Mouse (Mus musculus) forebrain, embryonic 14.5 days (tissue): ENCODE data around the gene Clmn. TPM values are rescaled to one million over a fixed set of nuclear protein-coding genes. Genes with fewer than 3 reads are reported as not detected.

ENCODE experiments used
- ATAC-seq: fragments of 200-750 bp; cut with Nextera tagmentation; 2 replicates; pipeline ENCODE4 v1.8.0; 2017; ENCODE audit warnings: mild to moderate bottlenecking, moderate library complexity
- DNase-seq: peaks from one replicate; pipeline ENCODE4 v3.0.0-alpha.2; 2015; ENCODE audit warnings: low spot score
- H3K27ac ChIP-seq: fragments of 300-500 bp; sonication (generic); 2 replicates; pipeline ENCODE4 v1.5.1; 2014; ENCODE audit warnings: low read depth, mild to moderate bottlenecking, control low read depth, low read length, moderate library complexity
- H3K27me3 ChIP-seq: fragments of 300-500 bp; sonication (generic); replicated peaks from 2 replicates; pipeline ENCODE4 v1.6.1; 2014; ENCODE audit warnings: low read length, control low read depth, mixed read lengths; ENCODE audit not compliant: control insufficient read depth, insufficient read depth
- H3K36me3 ChIP-seq: fragments of 300-500 bp; sonication (generic); 2 replicates; pipeline ENCODE4 v1.6.1; 2014; ENCODE audit warnings: low read length, control low read depth; ENCODE audit not compliant: control insufficient read depth, insufficient read depth
- H3K4me1 ChIP-seq: fragments of 300-500 bp; sonication (generic); 2 replicates; pipeline ENCODE4 v1.6.1; 2014; ENCODE audit warnings: antibody characterized with exemption, low read length, control low read depth; ENCODE audit not compliant: control insufficient read depth, insufficient read depth
- H3K4me2 ChIP-seq: fragments of 300-500 bp; sonication (generic); 2 replicates; pipeline ENCODE4 v1.6.1; 2014; ENCODE audit warnings: mild to moderate bottlenecking, control low read depth, low read length
- H3K4me3 ChIP-seq: fragments of 300-500 bp; sonication (generic); 2 replicates; pipeline ENCODE4 v1.5.1; 2014; ENCODE audit warnings: low read depth, low read length, control low read depth
- H3K9ac ChIP-seq: fragments of 300-500 bp; sonication (generic); 2 replicates; pipeline ENCODE4 v1.6.1; 2014; ENCODE audit warnings: mild to moderate bottlenecking, low read length, control low read depth, moderate library complexity
- H3K9me3 ChIP-seq: fragments of 300-500 bp; sonication (generic); replicated peaks from 2 replicates; pipeline ENCODE4 v1.6.1; 2016; ENCODE audit warnings: low read length, control low read depth, mixed read lengths; ENCODE audit not compliant: control insufficient read depth
- WGBS: fragments of 180-500 bp; shearing (Covaris S2); extraction: QIAGEN DNeasy Blood & Tissue Kit; methylation state at CpG from one replicate; pipeline ENCODE4 v1.1.7; 2014; 5-methylcytosine and 5-hydroxymethylcytosine counted together
- polyA plus RNA-seq: library from polyadenylated mRNA; unstranded; fragments of >200 nt; fragmentation: Nextera tagmentation; extraction: Ambion mirVana; gene quantifications from 2 replicates; pipeline ENCODE4 v1.2.1, GENCODE M21; 2014

Gene Clmn
- polyA plus RNA-seq, 1 experiment from 2014 or later, result 0.33 TPM

- Histone ChIP-seq H3K27me3 (no peaks in the 10 kb centered on the region), H3K4me3 (no peak overlapping the region), H3K36me3 (no peaks in the 10 kb centered on the region), H3K9me3 (no peaks in the 10 kb centered on the region), H3K9ac (no peak overlapping the region), H3K27ac (no peak overlapping the region), H3K4me2 (no peak overlapping the region), H3K4me1 (no peaks in the 10 kb centered on the region)
- 77% methylated on average over 3 of the region's 3 CpGs for WGBS
- ATAC-seq, result no peak
- DNase-seq, result no peak
Measured at GRCm38 (mm10) chr12:104841256-104841655, 23.6 kb downstream of the Clmn start.

- H3K4me2 ChIP-seq, result no peak overlapping the region
- no peaks in the 10 kb centered on the region for H3K27me3 ChIP-seq
- no peaks in the 10 kb centered on the region for H3K4me1 ChIP-seq
- WGBS, result 57% methylated on average over 4 of the region's 4 CpGs
- ATAC-seq, result no peak
- no peak overlapping the region for H3K9ac ChIP-seq
- no peak for DNase-seq
- no peaks in the 10 kb centered on the region for H3K9me3 ChIP-seq
- no peak overlapping the region for H3K27ac ChIP-seq
- H3K4me3 ChIP-seq, result no peak overlapping the region
- H3K36me3 ChIP-seq, result no peaks in the 10 kb centered on the region
Measured at GRCm38 (mm10) chr12:104838987-104839386, 25.9 kb downstream of the Clmn start.

- DNase-seq (no peak), ATAC-seq (no peak)
- Histone ChIP-seq H3K4me1 (no peaks in the 10 kb centered on the region), H3K4me2 (no peak overlapping the region), H3K9me3 (no peaks in the 10 kb centered on the region), H3K27ac (no peak overlapping the region), H3K4me3 (no peak overlapping the region), H3K36me3 (no peaks in the 10 kb centered on the region), H3K9ac (no peak overlapping the region), H3K27me3 (no peaks in the 10 kb centered on the region)
Measured at GRCm38 (mm10) chr12:104838462-104838861, 26.4 kb downstream of the Clmn start.

- ATAC-seq, result no peak
- WGBS, result 75% methylated on average over 13 of the region's 13 CpGs
- Histone ChIP-seq H3K9ac (no peak overlapping the region), H3K36me3 (no peaks in the 10 kb centered on the region), H3K9me3 (no peaks in the 10 kb centered on the region), H3K4me2 (no peak overlapping the region), H3K4me1 (no peaks in the 10 kb centered on the region), H3K27ac (no peak overlapping the region; the same call in 1 of the 2 replicates), H3K4me3 (no peak overlapping the region), H3K27me3 (no peaks in the 10 kb centered on the region)
- DNase-seq, result no peak
Measured at GRCm38 (mm10) chr12:104837957-104838401, 26.9 kb downstream of the Clmn start.

- no peaks in the 10 kb centered on the region for H3K9me3 ChIP-seq
- no peak overlapping the region for H3K4me3 ChIP-seq
- no peaks in the 10 kb centered on the region for H3K4me1 ChIP-seq
- ATAC-seq (peak; percentile 34; the same call in 1 of the 2 replicates), DNase-seq (no peak)
- H3K9ac ChIP-seq, result no peak overlapping the region
- H3K36me3 ChIP-seq, result no peaks in the 10 kb centered on the region
- 69% methylated on average over 2 of the region's 2 CpGs for WGBS
- H3K27ac ChIP-seq, result no peak overlapping the region
- no peaks in the 10 kb centered on the region for H3K27me3 ChIP-seq
- no peak overlapping the region for H3K4me2 ChIP-seq
Measured at GRCm38 (mm10) chr12:104837111-104837837, 27.6 kb downstream of the Clmn start.

GRCm38 (mm10) chr12:104836230-104836629 lies 28.6 kb downstream of the Clmn start:
- Histone ChIP-seq H3K4me2 (no peak overlapping the region), H3K27ac (no peak overlapping the region), H3K27me3 (no peaks in the 10 kb centered on the region), H3K9ac (no peak overlapping the region), H3K9me3 (no peaks in the 10 kb centered on the region), H3K4me3 (no peak overlapping the region), H3K36me3 (no peaks in the 10 kb centered on the region), H3K4me1 (no peaks in the 10 kb centered on the region)
- ATAC-seq (no peak), DNase-seq (no peak)
- WGBS, result 97% methylated on average over 6 of the region's 6 CpGs

- H3K9ac ChIP-seq, result no peak overlapping the region
- 74% methylated on average over 19 of the region's 19 CpGs for WGBS
- no peak overlapping the region for H3K4me2 ChIP-seq
- no peaks in the 10 kb centered on the region for H3K9me3 ChIP-seq
- no peaks in the 10 kb centered on the region for H3K27me3 ChIP-seq
- H3K27ac ChIP-seq, result no peak overlapping the region
- DNase-seq, result no peak
- ATAC-seq, result no peak
- no peaks in the 10 kb centered on the region for H3K4me1 ChIP-seq
- no peaks in the 10 kb centered on the region for H3K36me3 ChIP-seq
- no peak overlapping the region for H3K4me3 ChIP-seq
Measured at GRCm38 (mm10) chr12:104835369-104836094, 29.3 kb downstream of the Clmn start.

GRCm38 (mm10) chr12:104834772-104835171 lies 30.1 kb downstream of the Clmn start:
- H3K27ac ChIP-seq, result no peak overlapping the region
- no peak overlapping the region for H3K9ac ChIP-seq
- no peak overlapping the region for H3K4me2 ChIP-seq
- no peak overlapping the region for H3K4me3 ChIP-seq
- H3K9me3 ChIP-seq, result no peaks in the 10 kb centered on the region
- DNase-seq (no peak), ATAC-seq (no peak)
- no peaks in the 10 kb centered on the region for H3K27me3 ChIP-seq
- H3K4me1 ChIP-seq, result no peaks in the 10 kb centered on the region
- WGBS, result 47% methylated on average over 4 of the region's 4 CpGs
- no peaks in the 10 kb centered on the region for H3K36me3 ChIP-seq
